Mouse (Mus musculus): ENCODE measurements around the gene Ppfibp2. TPM values are rescaled to one million over a fixed set of nuclear protein-coding genes. Genes with fewer than 3 reads are reported as not detected.

Ppfibp2 gene
- polyA plus RNA-seq, 1 experiment: 11.7 TPM

GRCm38 (mm10) chr7:107628383-107628782, 33.4 kb downstream of the Ppfibp2 start:
- Histone ChIP-seq H3K4me3 (ENCODE audit: low read depth, low read length) (no peak overlapping the region), H3K27me3 (ENCODE audit: control insufficient read depth, insufficient read depth, low read length, poor library complexity, severe bottlenecking) (no peaks in the 10 kb centered on the region), H3K36me3 (ENCODE audit: control insufficient read depth, insufficient read depth, low read length, poor library complexity, severe bottlenecking) (no peaks in the 10 kb centered on the region), H3K9ac (ENCODE audit: low read depth, poor library complexity, severe bottlenecking) (no peak overlapping the region), H3K4me1 (ENCODE audit: control insufficient read depth, insufficient read depth, low read length) (no peaks in the 10 kb centered on the region), H3K27ac (ENCODE audit: insufficient read depth, low read length) (no peak overlapping the region), H3K9me3 (replicated peaks; ENCODE audit: control insufficient read depth, insufficient read depth, low read length, poor library complexity, severe bottlenecking) (no peaks in the 10 kb centered on the region)
- TF ChIP-seq CTCF (IDR thresholded peaks at IDR 0.05; ENCODE audit: low read depth, low read length): no peak
- no peak for TF ChIP-seq POLR2A (IDR thresholded peaks at IDR 0.05; ENCODE audit: insufficient read depth, low read length)
- no peak for TF ChIP-seq EP300 (IDR thresholded peaks at IDR 0.05; ENCODE audit: insufficient read depth, low read depth, low read length)

- no peaks in the 10 kb centered on the region for H3K9me3 ChIP-seq (replicated peaks; ENCODE audit: control insufficient read depth, insufficient read depth, low read length, poor library complexity, severe bottlenecking)
- H3K4me3 ChIP-seq (ENCODE audit: low read depth, low read length): no peak overlapping the region
Measured at GRCm38 (mm10) chr7:107633201-107633600, 38.2 kb downstream of the Ppfibp2 start.

DNA sequence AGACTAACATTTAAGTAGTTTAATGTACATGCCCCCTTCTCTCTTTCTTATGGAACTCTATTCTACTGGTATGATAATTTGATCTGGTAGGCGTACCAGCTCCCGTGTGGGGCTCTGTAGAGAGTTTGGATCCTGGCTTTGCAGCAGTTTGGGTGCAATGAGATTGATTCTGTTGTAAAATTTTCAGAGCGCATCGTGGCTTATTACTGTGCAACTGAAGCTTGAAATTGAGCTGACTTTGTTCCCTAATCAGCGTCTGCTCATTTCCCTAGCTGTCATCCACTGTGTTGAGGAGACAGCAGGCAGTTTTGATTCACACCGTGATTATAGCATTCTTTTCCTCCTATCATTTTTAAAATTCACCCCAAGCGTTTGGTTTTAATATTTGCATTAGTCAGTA, 42.4 kb downstream of the Ppfibp2 start:
- no peaks in the 10 kb centered on the region for H3K36me3 ChIP-seq (ENCODE audit: control insufficient read depth, insufficient read depth, low read length, poor library complexity, severe bottlenecking)
- no peak overlapping the region for H3K4me3 ChIP-seq (ENCODE audit: low read depth, low read length)
- TF ChIP-seq EP300 (IDR thresholded peaks at IDR 0.05; ENCODE audit: insufficient read depth, low read depth, low read length): no peak
- H3K9ac ChIP-seq (ENCODE audit: low read depth, poor library complexity, severe bottlenecking): no peak overlapping the region
- no peak overlapping the region for H3K27ac ChIP-seq (ENCODE audit: insufficient read depth, low read length)
- H3K4me1 ChIP-seq (ENCODE audit: control insufficient read depth, insufficient read depth, low read length): no peaks in the 10 kb centered on the region
- no peaks in the 10 kb centered on the region for H3K27me3 ChIP-seq (ENCODE audit: control insufficient read depth, insufficient read depth, low read length, poor library complexity, severe bottlenecking)
- H3K9me3 ChIP-seq (replicated peaks; ENCODE audit: control insufficient read depth, insufficient read depth, low read length, poor library complexity, severe bottlenecking): no peaks in the 10 kb centered on the region

More at GRCm38 (mm10) chr7:107633201-107633600, 38.2 kb downstream of the Ppfibp2 start:
- TF ChIP-seq CTCF (IDR thresholded peaks at IDR 0.05; ENCODE audit: low read depth, low read length): no peak
- no peak for TF ChIP-seq EP300 (IDR thresholded peaks at IDR 0.05; ENCODE audit: insufficient read depth, low read depth, low read length)
- no peak for TF ChIP-seq POLR2A (IDR thresholded peaks at IDR 0.05; ENCODE audit: insufficient read depth, low read length)
- Histone ChIP-seq H3K36me3 (ENCODE audit: control insufficient read depth, insufficient read depth, low read length, poor library complexity, severe bottlenecking) (no peaks in the 10 kb centered on the region), H3K27ac (ENCODE audit: insufficient read depth, low read length) (no peak overlapping the region), H3K9ac (ENCODE audit: low read depth, poor library complexity, severe bottlenecking) (no peak overlapping the region), H3K4me1 (ENCODE audit: control insufficient read depth, insufficient read depth, low read length) (no peaks in the 10 kb centered on the region), H3K27me3 (ENCODE audit: control insufficient read depth, insufficient read depth, low read length, poor library complexity, severe bottlenecking) (no peaks in the 10 kb centered on the region)

DNA sequence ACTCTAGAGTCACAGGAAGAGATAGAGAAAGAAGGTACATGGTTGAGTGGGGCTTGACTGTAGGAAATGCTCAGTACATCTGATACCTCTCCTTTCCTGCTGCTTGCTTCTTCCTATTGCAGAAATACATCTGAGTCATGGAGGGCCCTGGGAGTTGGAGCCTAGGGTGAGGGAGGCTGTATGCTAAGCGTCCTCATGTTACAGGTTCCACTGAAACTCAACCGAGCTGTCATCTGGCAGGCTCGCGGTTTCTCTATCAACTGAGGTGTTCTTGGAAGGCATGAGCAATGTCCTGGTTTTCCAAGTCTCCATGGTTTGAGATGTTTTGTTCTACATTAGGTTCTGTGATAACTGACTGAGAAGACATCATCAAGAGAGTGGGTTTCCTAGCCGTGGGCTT, 43.0 kb downstream of the Ppfibp2 start:
- no peaks in the 10 kb centered on the region for H3K9me3 ChIP-seq (replicated peaks; ENCODE audit: control insufficient read depth, insufficient read depth, low read length, poor library complexity, severe bottlenecking)
- no peak overlapping the region for H3K9ac ChIP-seq (ENCODE audit: low read depth, poor library complexity, severe bottlenecking)
- no peaks in the 10 kb centered on the region for H3K36me3 ChIP-seq (ENCODE audit: control insufficient read depth, insufficient read depth, low read length, poor library complexity, severe bottlenecking)
- H3K4me3 ChIP-seq (ENCODE audit: low read depth, low read length): no peak overlapping the region
- H3K4me1 ChIP-seq (ENCODE audit: control insufficient read depth, insufficient read depth, low read length): no peaks in the 10 kb centered on the region
- no peak overlapping the region for H3K27ac ChIP-seq (ENCODE audit: insufficient read depth, low read length)
- H3K27me3 ChIP-seq (ENCODE audit: control insufficient read depth, insufficient read depth, low read length, poor library complexity, severe bottlenecking): no peaks in the 10 kb centered on the region
- TF ChIP-seq CTCF (IDR thresholded peaks at IDR 0.05; ENCODE audit: low read depth, low read length): no peak

DNA sequence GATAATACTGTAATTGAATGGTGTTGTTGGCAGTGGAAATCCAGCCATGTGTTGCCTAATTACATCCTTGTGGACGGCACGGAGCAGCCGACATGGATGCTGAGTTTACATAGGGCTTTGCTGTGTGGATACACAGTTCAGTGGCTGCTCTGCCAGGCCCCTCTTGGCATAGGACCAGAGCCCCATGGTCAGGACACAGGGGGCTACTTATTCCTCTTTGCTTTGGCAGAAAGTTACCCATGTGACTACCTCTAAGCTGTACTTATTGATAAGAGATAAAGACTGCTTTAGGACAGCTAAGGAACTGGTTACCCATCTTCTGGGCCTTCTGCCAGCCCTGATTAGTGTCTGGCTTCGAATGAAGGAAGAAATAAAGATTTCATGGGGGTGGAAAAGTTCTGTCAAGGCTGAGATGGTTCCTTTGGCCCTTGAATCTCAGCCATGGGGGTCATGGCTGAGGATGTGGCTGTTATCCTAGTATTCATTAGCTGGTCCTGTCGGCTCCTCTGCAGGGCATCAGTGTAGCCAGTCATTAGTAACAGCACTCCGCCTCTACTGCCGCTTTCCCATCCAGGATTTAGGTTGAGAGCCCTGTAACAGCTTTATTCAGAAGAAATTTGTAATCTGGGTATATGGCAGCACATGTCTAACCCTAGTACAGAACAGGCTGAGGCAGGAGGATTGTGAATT, 47.7 kb downstream of the Ppfibp2 start:
- Histone ChIP-seq H3K36me3 (ENCODE audit: control insufficient read depth, insufficient read depth, low read length, poor library complexity, severe bottlenecking) (no peaks in the 10 kb centered on the region), H3K4me3 (ENCODE audit: low read depth, low read length) (no peak overlapping the region), H3K4me1 (ENCODE audit: control insufficient read depth, insufficient read depth, low read length) (no peaks in the 10 kb centered on the region), H3K9me3 (replicated peaks; ENCODE audit: control insufficient read depth, insufficient read depth, low read length, poor library complexity, severe bottlenecking) (no peaks in the 10 kb centered on the region), H3K27me3 (ENCODE audit: control insufficient read depth, insufficient read depth, low read length, poor library complexity, severe bottlenecking) (no peaks in the 10 kb centered on the region), H3K9ac (ENCODE audit: low read depth, poor library complexity, severe bottlenecking) (no peak overlapping the region), H3K27ac (ENCODE audit: insufficient read depth, low read length) (no peak overlapping the region)
- TF ChIP-seq CTCF (IDR thresholded peaks at IDR 0.05; ENCODE audit: low read depth, low read length) (no peak), POLR2A (IDR thresholded peaks at IDR 0.05; ENCODE audit: insufficient read depth, low read length) (no peak), EP300 (IDR thresholded peaks at IDR 0.05; ENCODE audit: insufficient read depth, low read depth, low read length) (no peak)

GRCm38 (mm10) chr7:107644987-107645386, 50.0 kb downstream of the Ppfibp2 start:
- Histone ChIP-seq H3K4me3 (ENCODE audit: low read depth, low read length) (no peak overlapping the region), H3K4me1 (ENCODE audit: control insufficient read depth, insufficient read depth, low read length) (no peaks in the 10 kb centered on the region), H3K36me3 (ENCODE audit: control insufficient read depth, insufficient read depth, low read length, poor library complexity, severe bottlenecking) (no peaks in the 10 kb centered on the region), H3K27me3 (ENCODE audit: control insufficient read depth, insufficient read depth, low read length, poor library complexity, severe bottlenecking) (no peaks in the 10 kb centered on the region), H3K9ac (ENCODE audit: low read depth, poor library complexity, severe bottlenecking) (no peak overlapping the region), H3K27ac (ENCODE audit: insufficient read depth, low read length) (no peak overlapping the region), H3K9me3 (replicated peaks; ENCODE audit: control insufficient read depth, insufficient read depth, low read length, poor library complexity, severe bottlenecking) (no peaks in the 10 kb centered on the region)
- no peak for TF ChIP-seq POLR2A (IDR thresholded peaks at IDR 0.05; ENCODE audit: insufficient read depth, low read length)
- no peak for TF ChIP-seq EP300 (IDR thresholded peaks at IDR 0.05; ENCODE audit: insufficient read depth, low read depth, low read length)
- TF ChIP-seq CTCF (IDR thresholded peaks at IDR 0.05; ENCODE audit: low read depth, low read length): peak; percentile 74
